Mouse (Mus musculus): ENCODE measurements around the gene Kif17. TPM values are rescaled to one million over a fixed set of nuclear protein-coding genes. Genes with fewer than 3 reads are reported as not detected.

Gene Kif17
- polyA plus RNA-seq, 1 experiment from 2014 or later, result 3.2 TPM

Small RNA genes lying within 50 kb of the gene (microRNA-seq; reads per million reads assigned to microRNA genes)
- not detected for gene Gm27646
- 2.9 reads per million, percentile 11 among the genes with 10 or more reads in this experiment for gene Mir7019

Other genes with a start within 250 kb of the Kif17 start
- gene Hp1bp3, start 34.1 kb upstream of the Kif17 start, polyA plus RNA-seq (2014; fragmentation: Nextera tagmentation; extraction: Ambion mirVana), result 195 and 200 TPM in 2 replicates
- 12.0 and 13.1 TPM in 2 replicates for gene Sh2d5, start within 50 bp of the Kif17 start, polyA plus RNA-seq (2014; fragmentation: Nextera tagmentation; extraction: Ambion mirVana)
- gene Ddost, start 54.3 kb downstream of the Kif17 start, polyA plus RNA-seq (2014; fragmentation: Nextera tagmentation; extraction: Ambion mirVana), result 197 and 208 TPM in 2 replicates
- 53.4 and 57.4 TPM in 2 replicates for gene Pink1, start 75.9 kb downstream of the Kif17 start, polyA plus RNA-seq (2014; fragmentation: Nextera tagmentation; extraction: Ambion mirVana)
- gene Cda, start 117.6 kb downstream of the Kif17 start, polyA plus RNA-seq (2014; fragmentation: Nextera tagmentation; extraction: Ambion mirVana), result 5.2 and 6.4 TPM in 2 replicates
- 8.8 and 13.6 TPM in 2 replicates for gene Fam43b, start 146.1 kb downstream of the Kif17 start, polyA plus RNA-seq (2014; fragmentation: Nextera tagmentation; extraction: Ambion mirVana)
- gene Mul1, start 184.2 kb downstream of the Kif17 start, polyA plus RNA-seq (2014; fragmentation: Nextera tagmentation; extraction: Ambion mirVana), result 18.5 and 23.1 TPM in 2 replicates
- gene Camk2n1, start 203.9 kb downstream of the Kif17 start, polyA plus RNA-seq (2014; fragmentation: Nextera tagmentation; extraction: Ambion mirVana), result 17.1 and 17.2 TPM in 2 replicates

Measured in hindbrain, embryonic 14.5 days (tissue).